Mouse (Mus musculus) lung, adult 2 months (tissue): ENCODE results near the gene Dst.

Source experiments
- CTCF ChIP-seq: fragments of 200-500 bp; IDR thresholded peaks from 2 replicates; pipeline ENCODE4 v1.5.1; 2011; ENCODE audit warnings: mild to moderate bottlenecking, low read length, control low read depth; ENCODE audit not compliant: insufficient read depth
- POLR2A ChIP-seq: fragments of 200-500 bp; IDR thresholded peaks from 2 replicates; pipeline ENCODE4 v1.6.1; 2011; ENCODE audit warnings: low read depth, mild to moderate bottlenecking, control low read depth, low read length, borderline replicate concordance; ENCODE audit errors: extremely low read depth

- TF ChIP-seq CTCF: no peak
- TF ChIP-seq POLR2A: no peak
Measured at GRCm38 (mm10) chr1:34116444-34116843, 208.4 kb downstream of the Dst start.
